Mouse (Mus musculus) lung, adult 2 months (tissue): ENCODE measurements around the gene Megf6. TPM values are rescaled to one million over a fixed set of nuclear protein-coding genes. Genes with fewer than 3 reads are reported as not detected.

Experiments used
- DNase-seq: peaks from one replicate; pipeline ENCODE4 v3.0.0; 2022
- H3K4me1 ChIP-seq: fragments of 200-500 bp; 2 replicates; pipeline ENCODE4 v1.6.1; 2011; ENCODE audit warnings: low read length; ENCODE audit not compliant: control insufficient read depth, insufficient read depth
- H3K4me3 ChIP-seq: fragments of 200-500 bp; replicated peaks from 2 replicates; pipeline ENCODE3; 2011; ENCODE audit warnings: low read depth, mild to moderate bottlenecking, control low read depth, low read length; ENCODE audit errors: extremely low read depth
- CTCF ChIP-seq: fragments of 200-500 bp; IDR thresholded peaks from 2 replicates; pipeline ENCODE4 v1.5.1; 2011; ENCODE audit warnings: mild to moderate bottlenecking, low read length, control low read depth; ENCODE audit not compliant: insufficient read depth
- POLR2A ChIP-seq: fragments of 200-500 bp; IDR thresholded peaks from 2 replicates; pipeline ENCODE4 v1.6.1; 2011; ENCODE audit warnings: low read depth, mild to moderate bottlenecking, control low read depth, low read length, borderline replicate concordance; ENCODE audit errors: extremely low read depth
- WGBS: fragments of 180-500 bp; shearing (Covaris S2); methylation state at CpG from one replicate; pipeline ENCODE4 v1.1.7; 2018; 5-methylcytosine and 5-hydroxymethylcytosine counted together
- polyA plus RNA-seq: library from polyadenylated mRNA; depleted of rRNA; stranded (reverse); fragments of >200 nt; gene quantifications from 2 replicates; pipeline ENCODE4 v1.2.3, GENCODE M21; 2012; rRNA removed

Megf6 gene
- polyA plus RNA-seq, 1 experiment: 68.6 TPM

DNA sequence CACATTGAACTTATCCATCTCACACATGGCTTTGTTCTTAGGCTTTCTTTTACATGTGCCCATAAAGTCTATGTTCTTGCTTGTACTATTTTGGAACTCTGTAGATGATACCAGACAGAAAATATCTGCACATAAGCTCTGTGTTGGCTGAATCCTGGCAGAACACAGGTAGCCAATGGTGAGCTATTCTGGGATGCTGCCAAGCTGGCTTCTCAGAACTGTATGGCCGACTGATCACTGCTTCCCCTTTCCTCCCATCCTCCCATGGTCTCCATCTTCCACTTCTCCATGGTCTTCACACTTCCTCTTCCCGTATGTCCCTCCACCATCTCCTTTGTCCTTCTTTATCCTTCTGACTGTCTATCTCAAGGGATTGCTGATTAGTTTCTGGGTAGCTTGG is 138.6 kb downstream of the Megf6 start:
- H3K4me1 ChIP-seq: no peaks in the 10 kb centered on the region
- no peak for DNase-seq
- no peak overlapping the region for H3K4me3 ChIP-seq
- TF ChIP-seq POLR2A (no peak), CTCF (no peak)
- WGBS: 66% methylated on average over 2 of the region's 2 CpGs

- WGBS: 63% methylated on average over 9 of the region's 9 CpGs
Observed at GRCm38 (mm10) chr4:154310576-154311262, 140.2 kb downstream of the Megf6 start.

GRCm38 (mm10) chr4:154312143-154312812 is 141.7 kb downstream of the Megf6 start:
- TF ChIP-seq CTCF (no peak), POLR2A (no peak)

More at GRCm38 (mm10) chr4:154310576-154311262, 140.2 kb downstream of the Megf6 start:
- TF ChIP-seq CTCF (no peak), POLR2A (no peak)
- no peak for DNase-seq
- Histone ChIP-seq H3K4me1 (no peaks in the 10 kb centered on the region), H3K4me3 (no peak overlapping the region)

DNA sequence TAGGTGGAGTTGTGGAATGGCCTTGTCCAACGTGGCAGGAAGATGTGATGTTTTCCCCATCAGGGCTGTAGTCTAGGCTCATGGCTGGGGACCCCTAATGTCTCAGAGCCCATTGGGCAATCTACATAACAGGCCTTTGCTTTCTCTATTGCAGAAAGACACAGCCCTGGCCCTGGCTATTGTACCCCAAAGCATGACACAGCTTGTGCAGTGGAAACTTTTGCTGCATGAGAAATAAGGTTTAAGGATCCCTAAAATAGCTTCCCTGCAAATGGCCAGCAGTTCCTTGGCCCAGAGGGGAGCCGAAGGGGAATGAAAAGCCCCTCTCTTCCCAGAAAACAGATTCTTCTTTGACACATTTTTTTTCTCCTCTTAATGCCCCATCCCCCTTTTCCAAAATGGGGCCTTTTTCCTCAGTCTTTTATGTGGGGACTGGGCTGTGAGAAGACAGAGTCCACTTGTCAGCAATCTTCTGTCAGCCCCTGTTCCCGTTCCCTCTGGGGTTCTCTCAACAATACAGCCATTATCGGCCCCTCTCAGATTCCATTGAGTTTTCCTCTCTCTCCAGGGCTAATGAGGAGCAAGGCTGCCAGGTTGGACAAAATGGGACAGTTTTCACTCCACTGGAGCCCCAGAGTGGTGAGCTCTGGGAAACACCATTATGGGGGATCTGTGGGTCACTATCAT is 142.5 kb downstream of the Megf6 start:
- Histone ChIP-seq H3K4me3 (no peak overlapping the region), H3K4me1 (no peaks in the 10 kb centered on the region)
- TF ChIP-seq POLR2A (no peak), CTCF (no peak)
- no peak for DNase-seq
- 47% methylated on average over 4 of the region's 4 CpGs for WGBS

More at GRCm38 (mm10) chr4:154312143-154312812, 141.7 kb downstream of the Megf6 start:
- Histone ChIP-seq H3K4me3 (no peak overlapping the region), H3K4me1 (no peaks in the 10 kb centered on the region)
- no peak for DNase-seq
- WGBS: 83% methylated on average over 2 of the region's 2 CpGs

DNA sequence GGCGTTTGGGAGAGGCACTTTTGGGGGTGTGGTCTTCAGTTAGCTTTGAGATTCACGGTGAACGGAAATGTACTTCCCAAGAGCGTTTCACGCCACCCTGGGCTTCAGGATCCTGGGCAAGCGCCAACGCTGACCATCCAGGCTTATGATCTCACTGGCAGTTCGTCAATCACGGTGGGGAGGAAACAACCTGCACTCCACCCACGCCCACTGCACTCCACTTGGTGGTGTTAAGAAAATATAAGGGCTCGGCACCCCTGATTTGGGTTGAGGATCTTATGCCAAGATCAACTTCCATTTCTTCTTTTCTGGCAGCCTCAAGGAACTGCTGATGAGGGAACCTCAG is 143.1 kb downstream of the Megf6 start:
- no peaks in the 10 kb centered on the region for H3K4me1 ChIP-seq
- DNase-seq: no peak
- TF ChIP-seq POLR2A: no peak
- TF ChIP-seq CTCF: no peak
- WGBS: 54% methylated on average over 11 of the region's 11 CpGs
- H3K4me3 ChIP-seq: no peak overlapping the region

Other genes starting within 250 kb of the Megf6 start
- gene A430005L14Rik, start 213.5 kb upstream of the Megf6 start, polyA plus RNA-seq: 25.2 and 29.3 TPM in 2 replicates
- 11.8 and 14.3 TPM in 2 replicates for gene Dffb, start 195.6 kb upstream of the Megf6 start, polyA plus RNA-seq
- gene Cep104, start 195.5 kb upstream of the Megf6 start, polyA plus RNA-seq: 19.1 and 20.8 TPM in 2 replicates
- 55.5 and 57.4 TPM in 2 replicates for gene Lrrc47, start 159.0 kb upstream of the Megf6 start, polyA plus RNA-seq
- gene Smim1, start 144.5 kb upstream of the Megf6 start, polyA plus RNA-seq: 102 and 121 TPM in 2 replicates
- not detected in 2 replicates for gene Ccdc27, start 128.1 kb upstream of the Megf6 start, polyA plus RNA-seq
- 9.9 and 10.0 TPM in 2 replicates for gene Trp73, start 30.5 kb upstream of the Megf6 start, polyA plus RNA-seq
- 20.2 and 20.3 TPM in 2 replicates for gene Wrap73, start 28.4 kb upstream of the Megf6 start, polyA plus RNA-seq
- 223 and 276 TPM in 2 replicates for gene Tprgl, start 10.1 kb upstream of the Megf6 start, polyA plus RNA-seq
- 15.1 and 18.0 TPM in 2 replicates for gene Arhgef16, start 130.9 kb downstream of the Megf6 start, polyA plus RNA-seq
- gene B230104I21Rik, start 165.4 kb downstream of the Megf6 start, polyA plus RNA-seq: not detected in 2 replicates